Mouse (Mus musculus) brain, embryonic 14.5 days (tissue): ENCODE measurements around the gene Tyk2. TPM values are rescaled to one million over a fixed set of nuclear protein-coding genes. Genes with fewer than 3 reads are reported as not detected.

Source experiments
- DNase-seq: peaks from one replicate; pipeline ENCODE4 v3.0.0-alpha.2; 2011; ENCODE audit warnings: low read depth
- CTCF ChIP-seq: fragments of 200-500 bp; IDR thresholded peaks from 2 replicates; pipeline ENCODE4 v1.5.1; 2012; ENCODE audit warnings: inconsistent platforms, mild to moderate bottlenecking, moderate library complexity, borderline replicate concordance; ENCODE audit not compliant: insufficient read depth, insufficient read length; ENCODE audit errors: extremely low read depth
- POLR2A ChIP-seq: fragments of 200-500 bp; IDR thresholded peaks from 2 replicates; pipeline ENCODE4 v1.6.1; 2012; ENCODE audit warnings: mild to moderate bottlenecking, inconsistent platforms, borderline replicate concordance; ENCODE audit not compliant: poor library complexity, insufficient read depth, insufficient read length, severe bottlenecking; ENCODE audit errors: extremely low read depth
- polyA plus RNA-seq: library from polyadenylated mRNA; depleted of rRNA; stranded (reverse); fragments of >200 nt; gene quantifications from 2 replicates; pipeline ENCODE4 v1.2.3, GENCODE M21; 2012

The Tyk2 gene
- polyA plus RNA-seq, 1 experiment = 16.2 TPM

- no peak for TF ChIP-seq POLR2A
- TF ChIP-seq CTCF = no peak
- no peak for DNase-seq
These were observed 9.6 kb downstream of the Tyk2 start for GRCm38 (mm10) chr9:21121483-21121882.

DNA sequence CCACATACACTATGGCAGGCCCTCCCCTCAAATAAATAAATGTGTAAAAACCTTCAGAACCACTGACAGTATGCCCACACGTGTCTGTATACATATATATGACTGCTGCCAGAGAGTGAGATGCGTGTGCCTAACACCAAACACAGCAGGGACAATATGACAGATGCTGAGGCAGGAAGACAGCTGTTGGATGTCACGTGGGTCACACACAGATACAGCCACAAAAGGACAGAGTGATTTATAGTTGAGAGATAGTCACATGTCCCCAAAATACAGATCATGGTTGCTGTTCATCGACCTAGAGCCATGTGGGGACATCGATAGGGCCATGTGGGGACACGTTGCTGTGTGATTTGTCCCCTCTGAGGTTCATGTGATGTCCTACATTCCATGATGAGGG lies 14.0 kb downstream of the Tyk2 start:
- TF ChIP-seq POLR2A = no peak
- TF ChIP-seq CTCF = no peak
- DNase-seq = no peak

DNA sequence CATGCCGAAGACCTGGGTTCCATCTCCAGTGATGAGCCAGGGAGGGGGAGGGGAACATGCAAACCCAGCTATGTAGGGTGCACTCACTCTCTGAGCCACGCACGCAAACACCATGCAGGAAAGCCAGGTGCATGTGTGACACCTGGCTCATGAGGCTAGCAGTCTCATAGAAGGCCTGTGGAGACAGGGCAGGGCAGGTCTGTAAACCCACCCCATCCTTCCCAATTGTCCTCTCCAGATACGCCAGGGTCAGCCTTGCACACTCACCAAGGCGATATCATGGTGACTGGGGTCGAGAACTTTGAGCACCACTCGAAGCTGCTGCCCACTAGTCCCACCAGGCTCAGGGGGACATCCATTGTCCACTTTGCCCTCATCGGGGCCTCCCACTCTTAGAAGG lies 15.9 kb downstream of the Tyk2 start:
- TF ChIP-seq CTCF (no peak), POLR2A (no peak)
- no peak for DNase-seq

GRCm38 (mm10) chr9:21114190-21114589 lies 16.9 kb downstream of the Tyk2 start:
- TF ChIP-seq CTCF = no peak
- TF ChIP-seq POLR2A = no peak
- DNase-seq = no peak

- TF ChIP-seq POLR2A (no peak), CTCF (no peak)
- DNase-seq = no peak
These were observed 17.3 kb downstream of the Tyk2 start for GRCm38 (mm10) chr9:21113751-21114150.

DNA sequence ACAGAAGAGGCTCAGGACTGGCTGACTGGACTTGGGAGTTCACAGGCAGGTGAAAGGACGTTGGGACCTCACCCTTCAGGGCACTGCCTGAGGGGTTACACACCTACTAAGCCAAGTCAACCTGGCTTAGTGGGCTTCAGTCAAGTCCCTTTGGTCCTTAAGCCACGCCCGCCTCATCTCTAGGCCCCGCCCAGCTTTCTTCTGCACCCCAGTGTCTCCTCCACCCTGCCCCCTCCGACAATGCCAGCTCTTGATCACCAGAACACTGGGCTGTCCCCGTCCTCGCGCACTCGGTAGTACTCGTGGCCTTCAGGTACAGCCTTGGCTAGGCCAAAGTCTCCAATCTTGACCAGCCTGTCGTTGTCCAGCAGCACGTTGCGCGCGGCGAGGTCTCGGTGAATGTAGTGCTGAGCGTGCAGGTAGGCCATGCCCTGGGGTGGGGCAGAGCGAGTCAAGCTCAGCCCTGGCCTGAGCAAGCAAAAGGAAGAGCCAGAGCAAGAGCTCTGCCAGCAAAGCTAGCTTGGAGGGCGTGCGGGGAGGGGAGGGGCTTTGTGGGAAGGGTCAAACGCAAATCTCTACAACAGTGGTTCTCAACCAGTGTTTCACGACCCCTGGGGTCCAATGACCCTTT lies 23.3 kb downstream of the Tyk2 start:
- TF ChIP-seq CTCF (no peak), POLR2A (no peak)
- no peak for DNase-seq

DNA sequence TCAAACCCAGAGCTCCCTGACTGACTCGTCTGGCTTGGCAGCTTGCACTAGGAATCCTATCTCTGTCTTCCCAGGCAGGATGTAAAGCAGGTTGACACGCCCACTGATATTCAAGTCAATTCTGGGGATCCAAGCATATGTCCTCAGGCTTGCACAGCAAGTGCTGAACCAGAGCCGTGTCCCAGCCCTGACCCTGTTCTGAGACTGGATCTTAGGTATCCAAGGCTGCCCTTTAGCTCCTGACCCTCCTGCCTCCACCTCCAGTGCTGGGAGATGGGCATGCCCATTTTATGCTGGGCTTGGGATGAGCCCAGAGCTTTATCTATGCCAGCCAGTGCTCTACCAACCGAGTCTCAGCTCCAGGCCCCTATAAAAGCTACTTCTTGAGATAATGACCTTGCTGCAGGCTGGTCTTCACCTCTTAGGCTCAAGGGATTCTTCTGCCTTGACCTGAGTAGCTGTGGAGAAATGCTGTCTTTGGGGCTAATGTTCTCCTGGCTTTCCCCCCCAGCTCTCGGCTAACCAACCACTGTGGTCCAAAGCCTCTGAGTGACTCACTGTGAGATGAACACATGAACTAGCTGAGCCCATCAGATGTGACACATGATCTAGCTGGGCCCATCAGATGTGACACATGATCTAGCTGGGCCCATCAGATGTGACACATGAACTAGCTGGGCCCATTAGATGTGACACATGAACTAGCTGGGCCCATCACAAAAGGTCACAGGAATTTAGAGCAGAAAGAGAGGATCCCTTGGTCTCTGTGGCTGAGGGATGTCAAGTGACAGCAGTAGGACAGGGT lies 25.1 kb downstream of the Tyk2 start:
- TF ChIP-seq CTCF (no peak), POLR2A (no peak)
- no peak for DNase-seq

GRCm38 (mm10) chr9:21104814-21105213 lies 26.2 kb downstream of the Tyk2 start:
- no peak for DNase-seq
- TF ChIP-seq CTCF (no peak), POLR2A (no peak)

- TF ChIP-seq POLR2A (no peak), CTCF (no peak)
- DNase-seq = no peak
These were observed 29.0 kb downstream of the Tyk2 start for GRCm38 (mm10) chr9:21102076-21102475.

- DNase-seq = no peak
- TF ChIP-seq POLR2A (no peak), CTCF (no peak)
These were observed 30.4 kb downstream of the Tyk2 start for GRCm38 (mm10) chr9:21100447-21101161.

DNA sequence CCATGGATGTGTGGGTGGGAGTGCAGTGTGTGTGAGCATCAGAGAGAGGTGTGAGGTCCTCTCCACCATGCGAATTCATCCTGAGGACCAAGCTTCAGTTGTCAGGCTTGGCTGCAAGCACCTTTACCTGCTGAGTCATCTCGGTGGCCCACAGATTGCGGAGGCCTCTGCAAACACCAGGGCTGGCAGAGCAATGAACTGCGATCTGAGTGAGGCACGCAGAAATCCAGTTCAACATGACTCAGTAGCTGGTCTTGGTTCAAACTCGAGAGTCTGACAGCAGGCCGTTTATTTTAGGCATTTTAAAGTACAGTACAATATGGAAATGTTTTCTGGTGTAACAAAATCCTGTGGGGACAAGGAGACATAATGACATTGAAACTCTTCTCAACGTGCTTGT lies 33.2 kb downstream of the Tyk2 start:
- no peak for TF ChIP-seq CTCF
- TF ChIP-seq POLR2A = no peak
- no peak for DNase-seq
